Mouse (Mus musculus): ENCODE measurements at regions not wholly inside any gene's neighbourhood (a gene's known extent, or its start where the extent isn't known, plus 50 kb on each side); places are given as distances from the start of the nearest gene placed in this dataset.
"Not testable (repeated sequence)": the region's sequence is repeated elsewhere in the genome, so short reads cannot be mapped to it uniquely, and the experiment has no call there.

DNA sequence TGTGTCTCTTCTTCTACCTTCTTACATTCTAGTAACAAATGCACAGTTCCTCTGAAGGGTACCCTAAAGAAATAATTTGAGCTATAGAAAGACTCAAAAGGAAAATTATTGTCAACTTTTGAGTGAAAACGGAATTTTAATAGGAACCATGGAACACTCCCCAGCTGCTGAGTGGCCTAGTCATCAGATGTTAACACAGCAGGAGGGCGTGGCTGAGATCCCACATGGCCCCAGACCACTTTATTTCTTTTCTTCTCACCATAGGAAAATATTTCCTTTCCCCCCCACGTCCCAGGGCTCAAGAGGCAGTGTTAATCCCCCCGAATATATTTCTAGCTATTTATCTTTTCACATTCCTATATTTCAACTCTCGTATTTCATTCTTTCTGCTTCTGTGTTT is 1977.6 kb downstream of the 9330182O14Rik start:
- DNase-seq (ENCODE audit: low spot score): no peak
- 72% methylated on average over 5 of the region's 5 CpGs for WGBS
- Histone ChIP-seq H3K27me3 (ENCODE audit: insufficient read depth, poor library complexity, severe bottlenecking) (no peaks in the 10 kb centered on the region), H3K9me3 (no peaks in the 10 kb centered on the region), H3K27ac (no peak overlapping the region), H3K4me3 (no peak overlapping the region), H3K36me3 (no peaks in the 10 kb centered on the region), H3K4me1 (replicated peaks) (no peaks in the 10 kb centered on the region)

DNA sequence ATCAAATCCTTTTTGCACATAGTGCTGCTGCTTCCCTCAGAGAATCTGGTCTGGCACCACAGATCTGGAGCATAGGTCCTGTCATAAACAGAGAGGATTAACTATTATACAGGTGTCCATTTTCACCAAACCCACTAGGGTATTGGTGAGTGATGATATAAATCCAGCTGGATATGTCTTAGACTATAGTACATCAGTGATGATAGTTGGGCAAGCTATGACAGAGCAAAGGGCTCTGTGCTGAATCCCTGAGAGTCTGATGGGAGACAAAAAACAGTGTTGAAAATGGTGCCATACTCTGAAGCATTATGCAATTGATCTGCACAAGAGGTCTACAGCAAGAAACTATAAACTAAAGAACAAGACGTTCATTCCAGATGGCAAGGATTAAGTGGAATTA is 1993.3 kb downstream of the 9330182O14Rik start:
- Histone ChIP-seq H3K27ac (no peak overlapping the region), H3K36me3 (no peaks in the 10 kb centered on the region), H3K4me1 (replicated peaks) (no peaks in the 10 kb centered on the region), H3K4me3 (no peak overlapping the region), H3K27me3 (ENCODE audit: insufficient read depth, poor library complexity, severe bottlenecking) (no peaks in the 10 kb centered on the region), H3K9me3 (no peaks in the 10 kb centered on the region)
- no peak for DNase-seq (ENCODE audit: low spot score)
- WGBS: 90% methylated on average over 1 of the region's 1 CpGs

- Histone ChIP-seq H3K36me3 (no peaks in the 10 kb centered on the region), H3K27me3 (ENCODE audit: insufficient read depth, poor library complexity, severe bottlenecking) (no peaks in the 10 kb centered on the region), H3K27ac (no peak overlapping the region), H3K9me3 (no peaks in the 10 kb centered on the region), H3K4me3 (no peak overlapping the region), H3K4me1 (replicated peaks) (no peaks in the 10 kb centered on the region)
- WGBS: 87% methylated on average over 3 of the region's 3 CpGs
- DNase-seq (ENCODE audit: low spot score): no peak
These were observed 1994.8 kb downstream of the 9330182O14Rik start for GRCm38 (mm10) chr15:42128976-42129375.

- Histone ChIP-seq H3K4me1 (replicated peaks) (no peaks in the 10 kb centered on the region), H3K9me3 (no peaks in the 10 kb centered on the region), H3K27ac (no peak overlapping the region), H3K4me3 (no peak overlapping the region), H3K36me3 (no peaks in the 10 kb centered on the region), H3K27me3 (ENCODE audit: insufficient read depth, poor library complexity, severe bottlenecking) (no peaks in the 10 kb centered on the region)
- no peak for DNase-seq (ENCODE audit: low spot score)
These were observed 2032.4 kb downstream of the 9330182O14Rik start for GRCm38 (mm10) chr15:42166546-42166945.

- not testable (repeated sequence) for H3K9me3 ChIP-seq; H3K4me3 ChIP-seq; H3K4me1 ChIP-seq (replicated peaks); DNase-seq (ENCODE audit: low spot score); H3K27me3 ChIP-seq (ENCODE audit: insufficient read depth, poor library complexity, severe bottlenecking); H3K36me3 ChIP-seq; H3K27ac ChIP-seq
- WGBS: 78% methylated on average over 1 of the region's 1 CpGs
These were observed 2043.6 kb downstream of the 9330182O14Rik start for GRCm38 (mm10) chr15:42177766-42178165.

DNA sequence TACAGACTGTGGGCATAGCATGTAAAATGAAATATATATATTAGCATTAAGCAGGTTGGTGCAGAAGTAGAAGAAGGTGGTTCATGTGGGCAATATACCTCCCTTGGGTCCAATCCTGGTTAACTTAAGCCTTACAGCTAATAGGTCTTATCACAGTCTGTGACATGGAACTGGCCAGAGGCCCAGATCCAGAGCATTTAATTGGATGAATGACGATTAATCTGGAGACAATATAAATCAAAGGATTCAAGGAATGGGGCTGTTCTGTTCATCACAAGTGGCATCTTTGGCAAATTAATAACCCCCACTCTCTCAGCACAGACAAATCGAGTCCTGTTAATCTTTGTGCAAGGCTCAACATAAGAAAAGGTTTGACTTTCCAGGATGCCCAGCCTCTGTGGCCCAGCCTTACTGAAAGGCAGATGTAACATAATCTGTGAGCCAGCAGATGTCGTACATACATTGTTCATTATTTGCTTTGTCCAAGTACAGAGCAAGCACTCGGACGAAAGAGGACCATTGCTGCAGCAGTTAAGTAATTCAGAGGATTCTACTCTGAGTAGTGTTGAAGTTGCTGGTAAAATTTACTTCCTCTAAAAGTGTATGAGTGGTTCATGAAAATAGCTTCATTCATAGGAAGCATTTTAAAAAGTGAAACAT is 2073.2 kb downstream of the 9330182O14Rik start:
- no peaks in the 10 kb centered on the region for H3K27me3 ChIP-seq (ENCODE audit: insufficient read depth, poor library complexity, severe bottlenecking)
- DNase-seq (ENCODE audit: low spot score): no peak
- no peak overlapping the region for H3K4me3 ChIP-seq
- no peaks in the 10 kb centered on the region for H3K9me3 ChIP-seq
- H3K4me1 ChIP-seq (replicated peaks): no peaks in the 10 kb centered on the region
- WGBS: 70% methylated on average over 5 of the region's 5 CpGs
- H3K27ac ChIP-seq: no peak overlapping the region
- H3K36me3 ChIP-seq: no peaks in the 10 kb centered on the region

GRCm38 (mm10) chr15:42219496-42219895 is 2085.3 kb downstream of the 9330182O14Rik start:
- Histone ChIP-seq H3K4me1 (replicated peaks) (no peaks in the 10 kb centered on the region), H3K27me3 (ENCODE audit: insufficient read depth, poor library complexity, severe bottlenecking) (no peaks in the 10 kb centered on the region), H3K4me3 (no peak overlapping the region), H3K27ac (no peak overlapping the region), H3K9me3 (no peaks in the 10 kb centered on the region), H3K36me3 (no peaks in the 10 kb centered on the region)
- DNase-seq (ENCODE audit: low spot score): no peak
- WGBS: 93% methylated on average over 11 of the region's 11 CpGs

GRCm38 (mm10) chr15:42220005-42220404 is 2085.8 kb downstream of the 9330182O14Rik start:
- H3K4me1 ChIP-seq (replicated peaks): no peaks in the 10 kb centered on the region
- no peak overlapping the region for H3K27ac ChIP-seq
- 81% methylated on average over 3 of the region's 3 CpGs for WGBS
- no peak for DNase-seq (ENCODE audit: low spot score)
- H3K27me3 ChIP-seq (ENCODE audit: insufficient read depth, poor library complexity, severe bottlenecking): no peaks in the 10 kb centered on the region
- no peaks in the 10 kb centered on the region for H3K9me3 ChIP-seq
- H3K36me3 ChIP-seq: no peaks in the 10 kb centered on the region
- H3K4me3 ChIP-seq: no peak overlapping the region

DNA sequence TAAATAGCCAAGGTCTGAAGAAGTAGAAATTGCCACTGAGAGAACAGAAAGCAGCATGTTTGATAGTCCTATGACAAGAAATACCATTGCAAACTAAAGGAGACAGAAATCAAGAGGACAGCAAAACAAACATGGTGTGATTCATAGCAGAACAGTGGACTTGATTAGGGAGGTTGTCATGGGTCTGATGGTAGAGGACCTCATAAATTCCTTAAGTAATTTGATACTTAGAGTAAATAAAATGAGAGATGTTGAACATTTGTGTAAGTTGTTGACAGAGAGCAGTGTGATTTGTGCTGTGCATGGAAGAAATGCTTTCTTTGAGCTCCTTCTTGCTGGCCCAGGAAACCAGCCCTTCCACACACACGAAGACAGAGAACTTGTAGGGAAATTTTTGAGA is 2090.8 kb downstream of the 9330182O14Rik start:
- Histone ChIP-seq H3K27me3 (ENCODE audit: insufficient read depth, poor library complexity, severe bottlenecking) (no peaks in the 10 kb centered on the region), H3K27ac (no peak overlapping the region), H3K4me1 (replicated peaks) (no peaks in the 10 kb centered on the region), H3K9me3 (no peaks in the 10 kb centered on the region), H3K4me3 (no peak overlapping the region), H3K36me3 (no peaks in the 10 kb centered on the region)
- no peak for DNase-seq (ENCODE audit: low spot score)
- 59% methylated on average over 1 of the region's 1 CpGs for WGBS

DNA sequence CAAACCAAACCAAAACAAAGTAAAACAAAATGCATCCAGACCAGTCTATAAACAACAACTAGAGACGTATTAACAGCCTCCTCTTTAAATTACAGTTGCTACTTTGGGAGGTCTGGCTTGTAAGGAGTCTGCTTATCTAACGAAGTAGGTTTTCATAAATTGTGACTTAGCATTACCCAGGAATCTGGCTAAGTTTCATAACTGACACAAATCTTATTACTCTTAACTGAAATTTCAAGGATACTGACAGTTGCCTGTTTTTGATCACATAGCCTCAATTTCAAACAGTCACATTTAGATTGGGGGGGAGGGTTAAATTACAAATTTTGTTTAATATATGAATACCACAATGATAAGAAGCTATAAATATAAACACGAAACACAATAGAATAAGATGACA is 2097.5 kb downstream of the 9330182O14Rik start:
- peaks cover 12% of the 10 kb centered on the region for H3K9me3 ChIP-seq
- H3K4me3 ChIP-seq: no peak overlapping the region
- 86% methylated on average over 3 of the region's 3 CpGs for WGBS
- no peaks in the 10 kb centered on the region for H3K4me1 ChIP-seq (replicated peaks)
- DNase-seq (ENCODE audit: low spot score): no peak
- H3K36me3 ChIP-seq: no peaks in the 10 kb centered on the region
- no peak overlapping the region for H3K27ac ChIP-seq
- no peaks in the 10 kb centered on the region for H3K27me3 ChIP-seq (ENCODE audit: insufficient read depth, poor library complexity, severe bottlenecking)

DNA sequence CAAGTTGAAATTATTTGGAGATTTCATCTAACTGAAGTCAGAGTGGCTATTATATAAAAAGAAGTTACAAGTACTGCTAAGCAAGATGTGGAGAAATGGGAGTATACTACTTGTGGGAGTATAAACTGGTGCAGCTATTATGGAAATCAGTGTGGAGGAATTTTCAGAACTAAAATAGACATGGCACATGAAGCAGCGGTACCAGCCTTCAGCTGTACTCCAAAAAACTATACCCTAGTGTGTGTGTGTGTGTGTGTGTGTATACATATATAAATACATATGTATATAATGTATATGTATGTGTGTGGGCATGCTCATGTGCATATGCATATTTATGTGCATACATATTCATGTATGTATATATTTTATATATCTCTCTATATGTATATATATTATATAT is 2112.6 kb downstream of the 9330182O14Rik start:
- 0 out of 2 replicates have a peak, but pooled peaks cover 6% of the 10 kb centered on the region for H3K9me3 ChIP-seq
- no peak for DNase-seq (ENCODE audit: low spot score)
- H3K4me3 ChIP-seq: no peak overlapping the region
- no peak overlapping the region for H3K27ac ChIP-seq
- WGBS: 97% methylated on average over 1 of the region's 1 CpGs
- no peaks in the 10 kb centered on the region for H3K36me3 ChIP-seq
- H3K27me3 ChIP-seq (ENCODE audit: insufficient read depth, poor library complexity, severe bottlenecking): no peaks in the 10 kb centered on the region
- no peaks in the 10 kb centered on the region for H3K4me1 ChIP-seq (replicated peaks)

DNA sequence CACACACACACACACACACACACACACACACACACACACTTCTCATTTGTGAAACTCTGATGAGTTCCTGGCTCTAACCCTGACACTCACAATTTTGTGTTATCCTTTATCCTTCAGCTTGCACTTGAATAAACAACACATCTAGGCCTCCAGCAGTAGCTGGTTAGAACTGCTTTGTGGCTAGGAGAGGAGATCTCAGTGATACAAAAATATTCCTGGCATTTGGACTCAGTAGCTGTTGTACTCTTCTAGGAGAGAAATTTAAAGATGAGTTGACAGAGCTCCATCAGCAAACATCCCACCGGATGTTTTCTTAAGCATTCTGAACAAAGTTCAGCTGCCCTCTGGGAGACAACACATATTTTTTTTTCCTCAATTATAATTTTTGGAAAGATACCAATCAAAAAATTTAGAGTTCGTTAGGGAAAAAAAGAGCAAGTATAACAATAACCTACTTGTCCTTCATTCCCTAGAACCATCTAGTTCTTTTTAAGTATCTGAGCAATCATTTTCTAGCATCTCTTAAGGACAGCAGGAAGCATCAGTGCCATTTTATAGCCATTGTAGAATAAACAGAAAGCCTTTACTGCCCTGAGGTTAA is 2118.7 kb downstream of the 9330182O14Rik start:
- Histone ChIP-seq H3K4me1 (replicated peaks) (no peaks in the 10 kb centered on the region; the same call in 1 of the 2 replicates), H3K9me3 (no peaks in the 10 kb centered on the region), H3K4me3 (no peak overlapping the region), H3K27me3 (ENCODE audit: insufficient read depth, poor library complexity, severe bottlenecking) (no peaks in the 10 kb centered on the region), H3K27ac (no peak overlapping the region), H3K36me3 (no peaks in the 10 kb centered on the region)
- DNase-seq (ENCODE audit: low spot score): no peak
- 81% methylated on average over 2 of the region's 2 CpGs for WGBS

- Histone ChIP-seq H3K4me1 (replicated peaks) (no peaks in the 10 kb centered on the region; the same call in 1 of the 2 replicates), H3K27ac (no peak overlapping the region), H3K4me3 (no peak overlapping the region), H3K27me3 (ENCODE audit: insufficient read depth, poor library complexity, severe bottlenecking) (no peaks in the 10 kb centered on the region), H3K36me3 (no peaks in the 10 kb centered on the region), H3K9me3 (no peaks in the 10 kb centered on the region)
- DNase-seq (ENCODE audit: low spot score): no peak
- 85% methylated on average over 2 of the region's 2 CpGs for WGBS
These were observed 2122.2 kb downstream of the 9330182O14Rik start for GRCm38 (mm10) chr15:42256343-42256742.

GRCm38 (mm10) chr15:42275117-42275516 is 2141.0 kb downstream of the 9330182O14Rik start:
- Histone ChIP-seq H3K4me3 (no peak overlapping the region), H3K27ac (no peak overlapping the region), H3K36me3 (no peaks in the 10 kb centered on the region), H3K4me1 (replicated peaks) (no peaks in the 10 kb centered on the region), H3K27me3 (ENCODE audit: insufficient read depth, poor library complexity, severe bottlenecking) (no peaks in the 10 kb centered on the region), H3K9me3 (no peaks in the 10 kb centered on the region)
- DNase-seq (ENCODE audit: low spot score): no peak
- WGBS: 85% methylated on average over 1 of the region's 1 CpGs

Measured in hindbrain, embryonic 10.5 days (tissue).